Mouse (Mus musculus) stomach, postnatal 0 days (tissue): ENCODE measurements at regions not wholly inside any gene's neighbourhood (a gene's known extent, or its start where the extent isn't known, plus 50 kb on each side); places are given as distances from the start of the nearest gene placed in this dataset.
A peak's percentile ranks its signal among the peaks of the same experiment; 100 is the strongest.

Experiments
- ATAC-seq: fragments of 200-750 bp; cut with Nextera tagmentation; 2 replicates; pipeline ENCODE4 v1.8.0; 2017; ENCODE audit not compliant: low FRiP score, low TSS enrichment
- DNase-seq: peaks from one replicate; pipeline ENCODE4 v3.0.0-alpha.2; 2016; ENCODE audit warnings: low spot score
- H3K27ac ChIP-seq: fragments of 300-500 bp; sonication (generic); replicated peaks from 2 replicates; pipeline ENCODE4 v1.5.1; 2014; ENCODE audit warnings: mild to moderate bottlenecking, control low read depth
- H3K27me3 ChIP-seq: fragments of 300-500 bp; sonication (generic); 2 replicates; pipeline ENCODE4 v1.6.1; 2014; ENCODE audit warnings: low read length; ENCODE audit not compliant: control insufficient read depth, insufficient read depth
- H3K36me3 ChIP-seq: fragments of 300-500 bp; sonication (generic); 2 replicates; pipeline ENCODE4 v1.6.1; 2014; ENCODE audit warnings: low read length, mixed read lengths; ENCODE audit not compliant: control insufficient read depth, insufficient read depth
- H3K4me1 ChIP-seq: fragments of 300-500 bp; sonication (generic); replicated peaks from 2 replicates; pipeline ENCODE4 v1.6.1; 2014; ENCODE audit warnings: antibody characterized with exemption; ENCODE audit not compliant: control insufficient read depth, insufficient read depth
- H3K4me2 ChIP-seq: fragments of 300-500 bp; sonication (generic); replicated peaks from 2 replicates; pipeline ENCODE4 v1.6.1; 2014; ENCODE audit warnings: low read depth, mild to moderate bottlenecking, control low read depth, moderate library complexity
- H3K4me3 ChIP-seq: fragments of 300-500 bp; sonication (generic); 2 replicates; pipeline ENCODE4 v1.5.1; 2014; ENCODE audit warnings: low read depth, low read length, control low read depth
- H3K9ac ChIP-seq: fragments of 300-500 bp; sonication (generic); 2 replicates; pipeline ENCODE4 v1.6.1; 2014; ENCODE audit warnings: mild to moderate bottlenecking, low read length, control low read depth, mixed read lengths
- H3K9me3 ChIP-seq: fragments of 300-500 bp; sonication (generic); 2 replicates; pipeline ENCODE4 v1.6.1; 2016; ENCODE audit warnings: low read length; ENCODE audit not compliant: control insufficient read depth
- CTCF ChIP-seq: IDR thresholded peaks from 2 replicates; pipeline ENCODE4 v1.5.1; 2016; ENCODE audit warnings: antibody characterized with exemption, low read depth, mild to moderate bottlenecking, moderate library complexity
- EP300 ChIP-seq: optimal IDR thresholded peaks from 2 replicates; pipeline ENCODE3; 2016; ENCODE audit warnings: antibody characterized with exemption
- WGBS: fragments of 180-500 bp; shearing (Covaris S2); extraction: QIAGEN DNeasy Blood & Tissue Kit; methylation state at CpG from one replicate; pipeline ENCODE4 v1.1.7; 2014; 5-methylcytosine and 5-hydroxymethylcytosine counted together

- H3K27ac ChIP-seq: no peak overlapping the region
- TF ChIP-seq CTCF: no peak
- TF ChIP-seq EP300: no peak
- no peak overlapping the region for H3K4me3 ChIP-seq
- H3K9ac ChIP-seq: no peak overlapping the region
- no peak overlapping the region for H3K4me2 ChIP-seq
- no peaks in the 10 kb centered on the region for H3K36me3 ChIP-seq
- H3K4me1 ChIP-seq: no peaks in the 10 kb centered on the region
- 59% methylated on average over 4 of the region's 4 CpGs for WGBS
- DNase-seq (no peak), ATAC-seq (no peak)
- no peaks in the 10 kb centered on the region for H3K9me3 ChIP-seq
- H3K27me3 ChIP-seq: no peaks in the 10 kb centered on the region
These were observed 144.9 kb upstream of the Syt6 start for GRCm38 (mm10) chr3:103430131-103430530.

GRCm38 (mm10) chr3:103432254-103432653 lies 142.8 kb upstream of the Syt6 start:
- no peaks in the 10 kb centered on the region for H3K9me3 ChIP-seq
- DNase-seq (no peak), ATAC-seq (no peak)
- H3K27me3 ChIP-seq: no peaks in the 10 kb centered on the region
- H3K27ac ChIP-seq: no peak overlapping the region
- 49% methylated on average over 5 of the region's 5 CpGs for WGBS
- H3K4me2 ChIP-seq: no peak overlapping the region
- no peaks in the 10 kb centered on the region for H3K36me3 ChIP-seq
- no peak overlapping the region for H3K9ac ChIP-seq
- no peak overlapping the region for H3K4me3 ChIP-seq
- no peaks in the 10 kb centered on the region for H3K4me1 ChIP-seq
- TF ChIP-seq CTCF: peak; percentile 56
- no peak for TF ChIP-seq EP300

GRCm38 (mm10) chr3:103436902-103437603 lies 138.0 kb upstream of the Syt6 start:
- TF ChIP-seq CTCF (no peak), EP300 (no peak)
- H3K27ac ChIP-seq: no peak overlapping the region
- no peaks in the 10 kb centered on the region for H3K4me1 ChIP-seq
- H3K4me3 ChIP-seq: no peak overlapping the region
- no peak overlapping the region for H3K4me2 ChIP-seq
- H3K27me3 ChIP-seq: no peaks in the 10 kb centered on the region
- 51% methylated on average over 9 of the region's 9 CpGs for WGBS
- no peak for ATAC-seq
- H3K36me3 ChIP-seq: no peaks in the 10 kb centered on the region
- H3K9me3 ChIP-seq: no peaks in the 10 kb centered on the region
- DNase-seq: no peak
- H3K9ac ChIP-seq: no peak overlapping the region

DNA sequence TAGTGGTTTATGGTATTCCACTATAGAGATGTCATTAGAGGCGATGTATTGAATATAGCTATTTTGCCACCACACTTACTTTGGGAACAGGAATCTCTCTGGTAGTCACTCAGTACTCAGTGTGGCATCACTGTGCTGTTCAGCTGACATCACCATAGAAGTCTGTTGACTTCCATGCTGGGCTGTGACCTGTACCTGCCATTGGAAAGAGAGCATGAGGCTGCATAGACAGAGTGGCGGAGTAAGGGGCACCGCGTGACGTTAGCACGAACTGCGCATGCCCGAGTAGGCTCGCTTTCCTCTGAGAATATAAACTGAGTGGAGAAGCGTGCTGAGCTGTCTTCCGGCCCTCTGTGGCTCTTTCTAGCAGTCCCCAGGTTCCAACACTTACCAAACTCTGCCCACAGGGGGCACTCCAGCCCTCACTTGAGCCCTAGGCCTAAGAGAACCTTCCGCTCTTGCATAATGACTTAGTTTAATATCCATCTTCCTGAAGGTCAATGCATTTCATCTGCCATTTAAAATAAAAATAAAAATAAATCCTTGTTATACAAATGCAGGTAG lies 136.2 kb upstream of the Syt6 start:
- no peak for ATAC-seq

GRCm38 (mm10) chr3:103443247-103443646 lies 131.8 kb upstream of the Syt6 start:
- 66% methylated on average over 6 of the region's 6 CpGs for WGBS
- H3K27me3 ChIP-seq: no peaks in the 10 kb centered on the region
- no peak overlapping the region for H3K9ac ChIP-seq

More for the DNA sequence above, 136.2 kb upstream of the Syt6 start:
- Histone ChIP-seq H3K4me2 (no peak overlapping the region), H3K4me1 (no peaks in the 10 kb centered on the region), H3K9me3 (no peaks in the 10 kb centered on the region), H3K27ac (no peak overlapping the region), H3K36me3 (no peaks in the 10 kb centered on the region), H3K9ac (no peak overlapping the region), H3K27me3 (no peaks in the 10 kb centered on the region), H3K4me3 (no peak overlapping the region)
- 66% methylated on average over 12 of the region's 12 CpGs for WGBS
- DNase-seq: peak; percentile 44
- TF ChIP-seq EP300 (no peak), CTCF (peak; percentile 67)

GRCm38 (mm10) chr3:103445852-103446251 lies 129.2 kb upstream of the Syt6 start:
- H3K27ac ChIP-seq: no peak overlapping the region
- no peak for ATAC-seq
- H3K4me3 ChIP-seq: no peak overlapping the region
- whole genome bisulfite sequencing: 88% methylated on average over 8 of the region's 8 CpGs
- no peak for TF ChIP-seq EP300
- no peak for TF ChIP-seq CTCF
- DNase-seq: no peak
- H3K4me2 ChIP-seq: no peak overlapping the region
- H3K4me1 ChIP-seq: no peaks in the 10 kb centered on the region
- H3K27me3 ChIP-seq: no peaks in the 10 kb centered on the region
- H3K9ac ChIP-seq: no peak overlapping the region
- H3K9me3 ChIP-seq: no peaks in the 10 kb centered on the region
- H3K36me3 ChIP-seq: no peaks in the 10 kb centered on the region

More at GRCm38 (mm10) chr3:103443247-103443646, 131.8 kb upstream of the Syt6 start:
- no peak overlapping the region for H3K4me2 ChIP-seq
- no peak for ATAC-seq
- no peak overlapping the region for H3K4me3 ChIP-seq
- no peak overlapping the region for H3K27ac ChIP-seq
- no peaks in the 10 kb centered on the region for H3K36me3 ChIP-seq
- no peak for DNase-seq
- H3K4me1 ChIP-seq: no peaks in the 10 kb centered on the region
- H3K9me3 ChIP-seq: no peaks in the 10 kb centered on the region
- no peak for TF ChIP-seq CTCF
- TF ChIP-seq EP300: no peak
